Mouse (Mus musculus): ENCODE results near the gene Dmrtc1b.
"Not testable (repeated sequence)": the region's sequence is repeated elsewhere in the genome, so short reads cannot be mapped to it uniquely, and the experiment has no call there.

The Dmrtc1b gene

DNA sequence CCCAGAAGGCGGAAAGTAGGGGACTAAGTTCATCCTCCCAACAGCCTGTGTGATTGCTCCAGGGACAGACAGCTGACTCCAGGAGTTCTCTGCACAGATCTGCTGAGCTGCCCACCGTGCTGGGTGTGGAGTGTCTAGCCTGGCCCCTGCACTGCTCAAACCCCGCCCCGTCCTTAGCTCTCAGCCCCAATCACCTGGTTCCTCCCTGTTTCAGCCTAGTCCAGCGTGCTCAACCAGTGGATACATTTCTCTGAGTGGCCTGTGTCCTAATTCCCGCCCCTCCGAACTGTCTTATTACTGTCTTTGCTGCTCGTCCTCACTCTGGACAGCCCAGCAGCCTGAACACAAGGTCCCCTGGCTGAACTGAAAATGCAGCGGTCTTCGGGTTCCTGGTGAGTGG lies at the start of gene Dmrtc1b, which contains the start of gene Gm9112:
Dmrtc1b (plus strand) TSS at position 331 of the 400 bp plus-strand sequence.
Gm9112 (minus strand) TSS at position 101 of the 400 bp plus-strand sequence.
- DNase-seq, result not testable (repeated sequence)

DNA sequence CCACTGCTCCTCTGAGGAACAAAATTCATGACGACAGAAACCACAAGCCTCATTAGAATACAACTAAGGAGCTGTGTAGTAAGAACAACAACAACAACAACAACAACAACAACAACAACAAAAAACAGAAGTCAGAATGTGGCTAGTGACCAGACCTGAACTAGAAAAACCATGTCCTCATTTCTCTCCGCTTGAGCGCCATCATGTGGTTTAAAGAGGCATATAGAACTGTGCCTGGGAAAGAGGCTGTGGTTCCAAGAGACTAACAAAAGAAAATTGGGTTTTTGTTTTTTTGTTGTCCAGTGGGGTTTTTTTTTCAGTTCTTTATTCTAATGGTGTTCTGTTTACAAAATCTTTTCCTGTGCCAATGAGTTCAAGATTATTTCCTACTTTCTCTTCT lies 47.0 kb upstream of the Dmrtc1b start:
- no peak for DNase-seq

DNA sequence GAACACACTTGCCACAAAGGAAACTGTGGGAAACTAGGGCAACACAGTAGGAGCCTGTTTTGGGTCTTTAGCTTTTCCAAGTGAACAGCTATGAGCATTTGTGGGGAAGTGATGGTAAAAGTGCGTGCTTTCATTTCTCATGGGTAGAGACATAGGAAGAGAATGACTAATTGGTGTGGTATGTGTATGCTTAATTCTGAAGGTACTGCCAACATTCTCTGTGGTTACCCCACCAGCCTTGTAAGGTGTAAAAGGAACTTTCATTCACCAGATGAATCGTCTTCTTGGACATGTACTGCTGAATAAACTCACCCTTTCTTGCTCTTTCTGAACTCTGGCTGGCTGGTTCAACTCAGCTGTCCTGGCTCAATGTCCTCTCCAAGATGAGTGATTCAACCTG lies 41.0 kb upstream of the Dmrtc1b start:
- DNase-seq, result no peak

DNA sequence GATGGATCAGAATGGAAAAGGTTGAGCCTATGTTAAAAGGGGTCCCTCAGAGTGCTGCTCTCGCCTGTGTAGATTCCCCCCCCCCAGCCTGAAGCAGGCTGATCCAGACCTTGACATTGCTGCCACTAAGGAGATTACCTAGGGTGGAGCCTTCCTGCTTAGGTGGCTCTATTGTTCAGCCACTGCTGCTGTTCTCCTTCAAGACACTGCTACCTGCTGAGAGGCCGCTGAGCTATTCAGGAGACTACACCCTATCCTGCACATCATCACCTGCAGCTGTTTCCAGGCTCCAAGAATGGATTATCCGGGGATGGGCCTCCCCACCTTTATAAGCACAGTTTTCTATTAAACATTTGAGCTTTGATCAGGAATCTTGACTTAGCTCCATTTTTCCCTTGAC lies 23.0 kb upstream of the Dmrtc1b start:
- not testable (repeated sequence) for DNase-seq

DNA sequence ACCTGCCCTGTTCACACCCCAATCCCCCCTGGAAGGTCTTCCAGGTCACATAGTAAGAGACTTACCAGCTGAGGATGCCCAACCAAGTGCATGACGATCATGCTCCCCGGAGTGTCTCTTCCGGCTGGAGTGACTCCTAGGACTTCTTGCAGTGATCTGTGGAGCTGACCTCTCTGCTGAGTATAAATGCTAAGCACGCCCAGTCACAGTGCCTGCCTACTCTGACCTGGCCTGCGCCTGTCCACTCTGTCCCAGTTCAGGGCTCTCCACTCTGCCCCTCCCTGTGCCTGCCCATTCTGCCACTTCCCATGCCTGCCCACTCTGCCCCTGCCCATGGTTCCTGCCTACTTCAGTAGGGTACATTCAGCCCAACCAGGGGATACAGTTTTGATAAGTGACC lies 20.8 kb upstream of the Dmrtc1b start, which contains the start of gene Gm3880:
Gm3880 (minus strand) TSS at position 101 of the 400 bp plus-strand sequence.
- not testable (repeated sequence) for DNase-seq

GRCm38 (mm10) chrX:102689252-102689651 lies 18.4 kb upstream of the Dmrtc1b start:
- not testable (repeated sequence) for DNase-seq

- not testable (repeated sequence) for DNase-seq
These were observed 7.0 kb upstream of the Dmrtc1b start for GRCm38 (mm10) chrX:102700636-102701035.

DNA sequence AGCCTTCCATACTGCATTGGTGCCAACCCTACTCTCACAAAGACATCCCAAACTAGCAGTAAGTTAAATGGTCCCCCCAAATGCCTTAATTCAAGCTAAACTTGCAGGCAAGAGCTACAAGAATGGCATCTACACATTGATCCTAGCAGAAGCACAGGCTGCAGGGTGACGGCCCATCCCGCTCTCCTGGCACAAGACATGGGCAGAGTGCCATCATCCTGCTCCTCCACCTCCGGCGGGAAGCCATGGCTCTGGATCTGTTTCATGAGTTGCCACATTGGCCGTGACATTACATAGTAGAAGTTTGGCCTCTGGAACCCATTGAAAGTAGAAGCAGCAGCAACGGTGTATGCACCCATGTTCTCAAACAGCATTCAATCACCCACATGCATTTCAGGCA lies 16.6 kb downstream of the Dmrtc1b start:
- DNase-seq, result not testable (repeated sequence)

Data from cerebellum, adult 11-12 months (tissue).